Mouse (Mus musculus) neural tube, postnatal 0 days (tissue): ENCODE data around the gene Csrnp3. TPM values are rescaled to one million over a fixed set of nuclear protein-coding genes. Genes with fewer than 3 reads are reported as not detected.

ENCODE experiments used
- polyA plus RNA-seq: library from polyadenylated mRNA; unstranded; fragments of >200 nt; fragmentation: Nextera tagmentation; extraction: Ambion mirVana; gene quantifications from 2 replicates; pipeline ENCODE4 v1.2.1, GENCODE M21; 2015

Gene Csrnp3
- 38.3 and 42.9 TPM in 2 replicates for polyA plus RNA-seq

GRCm38 (mm10) chr2:65845551-65845950, at the start of gene Csrnp3:
Gene Csrnp3 (plus strand): TSS chr2:65845767.

Other genes starting within 250 kb of the Csrnp3 start
- 58.2 and 62.6 TPM in 2 replicates for gene Scn2a, start 225.0 kb upstream of the Csrnp3 start, polyA plus RNA-seq